Mouse (Mus musculus) stomach, postnatal 0 days (tissue): ENCODE results near the gene Dzank1.

Experiments
- CTCF ChIP-seq: IDR thresholded peaks from 2 replicates; pipeline ENCODE4 v1.5.1; 2016; ENCODE audit warnings: antibody characterized with exemption, low read depth, mild to moderate bottlenecking, moderate library complexity
- EP300 ChIP-seq: optimal IDR thresholded peaks from 2 replicates; pipeline ENCODE3; 2016; ENCODE audit warnings: antibody characterized with exemption

DNA sequence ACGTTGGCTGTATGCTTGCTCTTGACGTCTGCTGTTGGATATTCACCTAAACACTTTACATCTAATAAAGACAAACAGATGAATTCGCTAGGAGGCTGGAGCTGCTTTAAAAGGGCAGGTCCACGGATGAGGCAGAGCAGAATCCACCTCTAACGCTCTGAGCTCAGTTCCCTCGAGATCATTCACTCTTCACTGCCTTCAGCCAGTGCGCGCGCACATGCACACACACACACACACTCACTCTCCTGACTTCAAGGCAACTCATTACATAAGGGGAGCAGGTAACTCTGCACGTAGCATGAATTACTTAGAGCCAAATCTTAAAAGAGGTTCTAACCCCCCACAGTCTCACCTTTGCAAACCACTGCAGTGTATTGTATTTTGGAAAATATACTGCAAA lies 1.4 kb downstream of the Dzank1 start:
- TF ChIP-seq CTCF (no peak), EP300 (no peak)
